Mouse (Mus musculus) megakaryocyte, embryonic 14.5 days (primary cell): ENCODE data around the gene Nt5dc1. TPM values are rescaled to one million over a fixed set of nuclear protein-coding genes. Genes with fewer than 3 reads are reported as not detected.

Experiments used
- H3K27me3 ChIP-seq: replicated peaks from 2 replicates; pipeline ENCODE3; 2012; ENCODE audit warnings: inconsistent platforms
- H3K36me3 ChIP-seq: replicated peaks from 2 replicates; pipeline ENCODE3; 2012; ENCODE audit warnings: low read length, inconsistent platforms, mixed read lengths
- H3K4me1 ChIP-seq: 2 replicates; pipeline ENCODE4 v1.6.1; 2012; ENCODE audit warnings: inconsistent platforms
- H3K4me3 ChIP-seq: replicated peaks from 2 replicates; pipeline ENCODE3; 2012; ENCODE audit warnings: moderate library complexity, mild to moderate bottlenecking, inconsistent platforms
- H3K9me3 ChIP-seq: 2 replicates; pipeline ENCODE4 v1.6.1; 2012; ENCODE audit warnings: inconsistent platforms
- FLI1 ChIP-seq: IDR thresholded peaks from 2 replicates; pipeline ENCODE4 v1.6.1; 2012; ENCODE audit warnings: low read length, inconsistent platforms, mixed read lengths
- GATA1 ChIP-seq: IDR thresholded peaks from 3 replicates; pipeline ENCODE4 v1.6.1; 2012; ENCODE audit warnings: mixed read lengths, low read length, inconsistent platforms, borderline replicate concordance
- polyA plus RNA-seq: library from polyadenylated mRNA; stranded (reverse); fragments of >175 nt; gene quantifications from 2 replicates; pipeline ENCODE4 v1.2.3, GENCODE M21; 2012; ENCODE audit warnings: low replicate concordance; ENCODE audit not compliant: insufficient read depth

Nt5dc1 gene
- polyA plus RNA-seq, 1 experiment = 0.58 TPM

- TF ChIP-seq FLI1 = no peak
- no peak for TF ChIP-seq GATA1
- Histone ChIP-seq H3K4me3 (no peak overlapping the region), H3K9me3 (no peaks in the 10 kb centered on the region), H3K27me3 (no peaks in the 10 kb centered on the region), H3K36me3 (peaks cover 15% of the 10 kb centered on the region), H3K4me1 (peaks cover 14% of the 10 kb centered on the region)
Measured at GRCm38 (mm10) chr10:34373332-34373731, 45.0 kb downstream of the Nt5dc1 start.

- peaks cover 11% of the 10 kb centered on the region for H3K4me1 ChIP-seq
- TF ChIP-seq FLI1 (no peak), GATA1 (no peak)
Measured at GRCm38 (mm10) chr10:34368138-34368537, 50.2 kb downstream of the Nt5dc1 start.

GRCm38 (mm10) chr10:34363756-34364155 is 54.6 kb downstream of the Nt5dc1 start:
- Histone ChIP-seq H3K9me3 (no peaks in the 10 kb centered on the region), H3K27me3 (no peaks in the 10 kb centered on the region), H3K4me1 (no peaks in the 10 kb centered on the region), H3K4me3 (no peak overlapping the region), H3K36me3 (peaks cover 10% of the 10 kb centered on the region)
- TF ChIP-seq GATA1 (no peak), FLI1 (no peak)

More at GRCm38 (mm10) chr10:34368138-34368537, 50.2 kb downstream of the Nt5dc1 start:
- Histone ChIP-seq H3K9me3 (no peaks in the 10 kb centered on the region), H3K36me3 (peaks cover 14% of the 10 kb centered on the region), H3K4me3 (no peak overlapping the region), H3K27me3 (no peaks in the 10 kb centered on the region)

DNA sequence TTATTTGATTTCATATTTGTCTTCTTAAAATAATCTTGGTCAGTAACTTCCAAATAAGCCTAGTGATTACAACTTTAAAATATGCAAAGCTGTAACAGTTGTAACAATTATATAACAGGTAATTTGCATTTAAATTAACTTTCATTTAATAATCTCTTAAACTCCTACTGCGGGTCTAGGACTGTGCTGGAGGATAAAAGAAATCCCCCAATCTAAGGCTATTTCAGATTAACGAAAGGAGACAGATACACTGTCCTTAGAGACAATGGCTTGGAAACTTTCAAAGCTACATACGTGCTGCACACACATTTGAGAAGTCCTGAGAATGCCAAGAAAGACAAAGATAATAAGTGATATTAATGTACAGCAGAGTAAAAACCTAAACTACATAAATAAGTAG is 60.1 kb downstream of the Nt5dc1 start:
- Histone ChIP-seq H3K4me3 (no peak overlapping the region), H3K4me1 (peaks cover 6% of the 10 kb centered on the region), H3K27me3 (no peaks in the 10 kb centered on the region), H3K36me3 (peaks cover 10% of the 10 kb centered on the region), H3K9me3 (no peaks in the 10 kb centered on the region)
- TF ChIP-seq FLI1 (no peak), GATA1 (no peak)

GRCm38 (mm10) chr10:34352166-34352565 is 66.2 kb downstream of the Nt5dc1 start:
- TF ChIP-seq GATA1 = no peak
- no peak for TF ChIP-seq FLI1
- peaks cover 6% of the 10 kb centered on the region for H3K4me1 ChIP-seq

DNA sequence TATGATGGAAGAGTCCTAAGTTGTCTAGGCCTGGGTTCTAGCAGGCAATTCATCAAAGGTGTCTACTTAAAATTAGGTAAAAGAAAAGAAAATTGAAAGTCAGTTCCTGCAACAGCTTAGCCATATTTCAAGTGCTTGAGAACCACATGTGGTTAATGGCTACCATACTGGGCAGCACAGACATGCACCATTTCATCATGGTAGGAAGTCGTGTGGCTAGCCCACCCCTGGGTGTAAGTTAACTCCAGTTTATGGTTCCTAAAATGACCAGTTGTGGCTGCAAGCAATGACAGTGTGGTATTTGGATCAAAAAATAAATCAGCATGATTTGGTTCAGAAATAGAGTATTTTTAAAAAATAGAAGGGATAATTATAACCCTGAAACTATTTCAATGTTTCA is 76.5 kb downstream of the Nt5dc1 start:
- Histone ChIP-seq H3K9me3 (no peaks in the 10 kb centered on the region), H3K27me3 (no peaks in the 10 kb centered on the region), H3K4me3 (no peak overlapping the region), H3K4me1 (peaks cover 12% of the 10 kb centered on the region; the same call in 1 of the 2 replicates), H3K36me3 (peaks cover 6% of the 10 kb centered on the region)
- no peak for TF ChIP-seq FLI1
- TF ChIP-seq GATA1 = no peak

More at GRCm38 (mm10) chr10:34352166-34352565, 66.2 kb downstream of the Nt5dc1 start:
- H3K9me3 ChIP-seq = no peaks in the 10 kb centered on the region
- H3K36me3 ChIP-seq = peaks cover 18% of the 10 kb centered on the region
- H3K27me3 ChIP-seq = no peaks in the 10 kb centered on the region
- H3K4me3 ChIP-seq = no peak overlapping the region

DNA sequence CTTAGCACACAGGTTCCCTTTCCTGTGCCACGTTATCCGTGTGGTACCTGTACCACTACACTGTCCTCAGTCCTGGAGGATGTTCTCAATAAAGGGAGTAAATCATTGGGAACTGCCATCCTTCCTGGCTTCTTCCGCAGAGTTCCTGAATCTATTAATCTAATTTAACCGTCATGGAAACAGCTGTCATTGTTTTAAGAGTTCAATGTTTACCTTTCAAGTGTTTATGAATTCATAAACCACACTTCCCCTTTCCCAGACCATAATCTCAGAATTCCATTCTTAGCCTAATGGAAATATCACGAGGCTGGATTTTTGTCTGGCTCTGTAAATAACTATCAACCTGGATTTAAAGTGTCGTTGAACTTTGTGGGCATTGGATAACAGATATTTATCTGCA is 77.3 kb downstream of the Nt5dc1 start:
- peaks cover 2% of the 10 kb centered on the region for H3K36me3 ChIP-seq
- no peaks in the 10 kb centered on the region for H3K9me3 ChIP-seq
- no peak for TF ChIP-seq GATA1
- TF ChIP-seq FLI1 = no peak
- no peak overlapping the region for H3K4me3 ChIP-seq
- no peaks in the 10 kb centered on the region for H3K27me3 ChIP-seq
- H3K4me1 ChIP-seq = peaks cover 12% of the 10 kb centered on the region; the same call in 1 of the 2 replicates

- Histone ChIP-seq H3K27me3 (no peaks in the 10 kb centered on the region), H3K36me3 (peaks cover 17% of the 10 kb centered on the region), H3K9me3 (no peaks in the 10 kb centered on the region), H3K4me3 (peak overlapping the region; percentile 75), H3K4me1 (peaks cover 6% of the 10 kb centered on the region)
- TF ChIP-seq FLI1 (no peak), GATA1 (no peak)
Measured at GRCm38 (mm10) chr10:34328310-34328709, 90.0 kb downstream of the Nt5dc1 start.

GRCm38 (mm10) chr10:34327144-34327543 is 91.2 kb downstream of the Nt5dc1 start:
- no peaks in the 10 kb centered on the region for H3K9me3 ChIP-seq
- TF ChIP-seq GATA1 = no peak
- no peak for TF ChIP-seq FLI1
- H3K36me3 ChIP-seq = peaks cover 21% of the 10 kb centered on the region
- H3K4me3 ChIP-seq = no peak overlapping the region
- H3K4me1 ChIP-seq = peaks cover 6% of the 10 kb centered on the region
- H3K27me3 ChIP-seq = no peaks in the 10 kb centered on the region

DNA sequence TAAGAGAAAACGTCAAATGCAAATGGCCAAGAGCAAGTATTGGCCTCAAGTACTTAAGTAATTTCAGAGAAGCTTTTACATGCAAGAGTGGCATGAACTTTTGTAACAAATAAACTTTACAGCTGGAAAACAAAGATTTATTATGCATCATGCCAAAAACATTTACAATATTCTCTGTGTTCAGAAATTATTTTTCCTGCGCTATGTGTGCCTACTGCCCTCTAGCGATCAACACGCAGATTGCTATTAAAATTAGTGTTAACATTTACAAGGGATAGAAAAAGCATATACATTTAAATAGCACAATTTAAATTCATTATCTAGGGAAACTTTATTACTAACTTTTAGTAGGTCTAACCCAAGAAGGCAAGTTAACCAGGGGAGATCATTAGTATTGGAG is 91.7 kb downstream of the Nt5dc1 start:
- no peaks in the 10 kb centered on the region for H3K9me3 ChIP-seq
- peaks cover 6% of the 10 kb centered on the region for H3K4me1 ChIP-seq
- H3K36me3 ChIP-seq = peaks cover 25% of the 10 kb centered on the region
- H3K4me3 ChIP-seq = no peak overlapping the region
- no peak for TF ChIP-seq FLI1
- TF ChIP-seq GATA1 = no peak
- H3K27me3 ChIP-seq = no peaks in the 10 kb centered on the region

DNA sequence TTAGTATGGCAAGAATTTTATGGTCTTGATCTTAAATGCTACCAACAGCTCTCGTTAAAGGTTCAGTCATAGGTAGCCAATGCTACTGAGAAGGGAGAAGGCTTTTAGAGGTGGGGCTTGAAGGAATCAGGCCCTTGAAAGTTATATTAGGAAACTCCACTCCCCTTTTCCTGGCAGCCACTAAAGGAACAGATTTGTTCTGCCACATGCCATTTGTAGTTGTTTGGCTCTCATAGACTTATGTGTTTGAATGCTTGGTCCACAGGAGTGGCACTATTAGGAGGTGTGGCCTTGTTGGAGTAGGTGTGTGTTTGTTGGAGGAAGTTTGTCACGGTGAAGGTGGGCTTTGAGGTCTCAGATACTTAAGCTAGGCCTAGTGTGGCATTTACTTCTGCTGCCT is 97.5 kb downstream of the Nt5dc1 start:
- TF ChIP-seq GATA1 = no peak
- TF ChIP-seq FLI1 = no peak
- no peaks in the 10 kb centered on the region for H3K9me3 ChIP-seq
- H3K36me3 ChIP-seq = peaks cover 51% of the 10 kb centered on the region
- no peaks in the 10 kb centered on the region for H3K27me3 ChIP-seq
- peaks cover 21% of the 10 kb centered on the region for H3K4me1 ChIP-seq
- H3K4me3 ChIP-seq = no peak overlapping the region
